Mouse (Mus musculus) midbrain, embryonic 10.5 days (tissue): ENCODE results near the gene Acot13. TPM values are rescaled to one million over a fixed set of nuclear protein-coding genes. Genes with fewer than 3 reads are reported as not detected.
A peak's percentile ranks its signal among the peaks of the same experiment; 100 is the strongest.

Experiments
- DNase-seq: peaks from one replicate; pipeline ENCODE4 v3.0.0-alpha.2; 2017; ENCODE audit warnings: low spot score
- H3K27ac ChIP-seq: fragments of 300-500 bp; sonication (generic); replicated peaks from 2 replicates; pipeline ENCODE4 v1.5.1; 2016; ENCODE audit warnings: mild to moderate bottlenecking
- H3K27me3 ChIP-seq: fragments of 300-500 bp; sonication (generic); 2 replicates; pipeline ENCODE4 v1.6.1; 2016; ENCODE audit warnings: low read depth, mild to moderate bottlenecking; ENCODE audit not compliant: poor library complexity, severe bottlenecking
- H3K36me3 ChIP-seq: fragments of 300-500 bp; sonication (generic); 2 replicates; pipeline ENCODE4 v1.6.1; 2016; ENCODE audit warnings: mild to moderate bottlenecking, moderate library complexity
- H3K4me1 ChIP-seq: fragments of 300-500 bp; sonication (generic); 2 replicates; pipeline ENCODE4 v1.6.1; 2016
- H3K4me3 ChIP-seq: fragments of 300-500 bp; sonication (generic); 2 replicates; pipeline ENCODE4 v1.5.1; 2016; ENCODE audit warnings: mild to moderate bottlenecking, moderate library complexity
- H3K9me3 ChIP-seq: fragments of 300-500 bp; sonication (generic); replicated peaks from 2 replicates; pipeline ENCODE4 v1.6.1; 2016; ENCODE audit warnings: mild to moderate bottlenecking
- WGBS: fragments of 180-500 bp; shearing (Covaris S2); methylation state at CpG from one replicate; pipeline ENCODE4 v1.1.7; 2016; 5-methylcytosine and 5-hydroxymethylcytosine counted together
- polyA plus RNA-seq: library from polyadenylated mRNA; unstranded; fragments of >200 nt; fragmentation: Nextera tagmentation; extraction: Ambion mirVana; gene quantifications from 2 replicates; pipeline ENCODE4 v1.2.1, GENCODE M21; 2016

Acot13 gene
- polyA plus RNA-seq, 1 experiment from 2014 or later, result 56.1 TPM

DNA sequence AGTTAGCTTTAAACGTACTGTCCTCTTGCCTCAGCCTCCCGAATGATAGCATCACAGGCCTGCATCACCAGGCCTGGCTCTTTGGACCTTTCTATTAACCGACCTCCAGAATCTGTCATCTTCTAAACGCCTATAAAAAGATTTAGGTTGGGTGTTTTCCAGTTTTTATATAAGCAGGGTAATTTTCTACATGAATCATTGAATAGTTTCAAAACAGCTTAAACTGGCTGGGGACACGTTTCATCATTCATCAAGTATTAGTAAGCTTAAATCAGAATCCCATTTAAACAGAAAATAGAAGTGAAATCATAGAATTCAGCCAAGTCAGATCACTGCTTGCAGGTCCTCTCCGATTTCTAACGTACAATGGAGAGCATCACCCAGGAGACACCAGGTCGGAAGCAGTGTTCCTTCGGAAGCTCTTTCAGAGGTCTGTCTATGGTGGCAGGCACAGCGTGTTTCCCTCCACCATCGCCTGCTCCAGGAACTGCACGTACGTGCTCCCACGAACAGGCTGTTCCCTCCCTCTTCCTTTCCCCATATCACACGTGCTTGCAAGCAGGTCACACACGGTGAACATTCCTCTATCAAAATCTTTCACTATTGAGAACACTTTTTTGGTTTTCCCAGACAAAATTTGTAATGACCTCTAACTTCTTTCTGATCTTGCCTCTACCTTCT, 8.5 kb downstream of the Acot13 start:
- no peaks in the 10 kb centered on the region for H3K9me3 ChIP-seq
- peaks cover 2% of the 10 kb centered on the region; the same call in 1 of the 2 replicates for H3K4me1 ChIP-seq
- no peak for DNase-seq
- H3K27ac ChIP-seq, result no peak overlapping the region
- no peak overlapping the region for H3K4me3 ChIP-seq
- no peaks in the 10 kb centered on the region for H3K27me3 ChIP-seq
- WGBS, result 91% methylated on average over 16 of the region's 16 CpGs
- peaks cover 14% of the 10 kb centered on the region; the same call in 1 of the 2 replicates for H3K36me3 ChIP-seq

DNA sequence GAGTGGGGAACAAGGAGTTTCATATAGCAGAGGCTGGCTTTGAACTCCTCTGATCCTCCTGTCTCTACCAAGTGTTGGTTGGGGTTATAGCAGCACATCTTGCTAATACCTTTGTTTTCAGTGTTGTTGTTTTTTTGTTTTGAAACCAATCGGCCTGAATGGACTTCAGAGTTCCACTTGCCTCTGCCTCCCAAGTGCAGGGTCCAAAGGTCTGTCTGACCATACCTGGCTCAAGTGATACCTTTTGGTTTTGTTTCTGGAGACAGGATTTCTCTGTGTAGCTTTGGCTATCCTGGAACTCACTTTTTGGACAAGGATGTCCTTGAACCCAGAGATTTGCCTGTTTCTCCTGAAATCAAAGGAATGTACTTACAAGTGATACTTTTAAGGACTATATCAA, 11.4 kb downstream of the Acot13 start:
- no peak overlapping the region for H3K4me3 ChIP-seq
- no peaks in the 10 kb centered on the region for H3K9me3 ChIP-seq
- 76% methylated on average over 1 of the region's 1 CpGs for WGBS
- peaks cover 33% of the 10 kb centered on the region for H3K36me3 ChIP-seq
- H3K27me3 ChIP-seq, result no peaks in the 10 kb centered on the region
- DNase-seq, result no peak
- no peak overlapping the region for H3K27ac ChIP-seq
- H3K4me1 ChIP-seq, result no peaks in the 10 kb centered on the region

DNA sequence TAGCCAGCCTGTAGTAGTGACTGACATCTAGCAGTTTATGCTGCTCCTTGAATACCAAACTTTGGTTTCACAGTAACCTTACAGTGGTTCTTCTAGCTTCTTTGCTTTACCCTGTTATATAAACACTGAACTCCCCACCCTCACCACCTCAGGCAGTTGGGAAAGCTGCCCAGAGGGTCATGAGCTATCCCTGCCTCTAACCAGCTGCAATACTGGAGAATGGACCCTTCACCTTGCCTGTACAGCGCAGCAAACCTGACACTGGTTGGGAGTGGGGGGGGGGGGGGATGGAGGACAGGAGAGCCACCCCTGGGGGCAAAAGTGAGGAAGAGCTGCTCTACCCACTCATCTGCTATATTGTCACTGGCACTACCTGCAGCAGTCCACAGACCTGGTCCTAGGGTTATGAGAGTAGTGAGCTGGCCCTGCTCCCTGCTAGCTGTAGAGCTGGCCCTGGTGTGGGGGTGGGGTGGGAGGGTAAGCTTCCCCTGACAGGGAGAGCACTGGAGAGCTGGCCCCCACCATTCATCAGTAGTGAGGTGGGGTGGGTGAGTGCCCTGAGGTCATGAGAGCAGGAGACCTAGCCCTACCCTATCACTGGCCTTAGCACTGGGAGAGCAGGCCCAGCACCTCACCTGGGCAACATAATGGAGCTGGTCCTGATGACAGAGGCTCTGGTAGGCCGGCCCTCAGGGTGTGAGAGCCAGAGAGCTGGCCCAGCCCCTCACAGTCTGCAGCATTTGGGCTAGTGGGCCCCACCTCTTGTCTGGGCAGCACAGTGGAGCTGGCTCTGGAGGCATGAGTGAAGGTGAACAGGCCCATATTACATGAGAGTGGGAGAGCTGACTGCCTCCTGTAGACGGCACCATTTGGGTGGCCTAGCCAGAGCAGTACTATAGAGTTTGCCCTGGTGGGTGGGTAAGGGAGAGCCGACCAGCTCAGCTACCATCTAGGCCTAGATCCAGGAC, 14.9 kb downstream of the Acot13 start:
- 64% methylated on average over 4 of the region's 4 CpGs for WGBS
- Histone ChIP-seq H3K9me3 (no peaks in the 10 kb centered on the region), H3K27me3 (no peaks in the 10 kb centered on the region), H3K27ac (no peak overlapping the region), H3K4me3 (no peak overlapping the region), H3K4me1 (no peaks in the 10 kb centered on the region), H3K36me3 (peaks cover 68% of the 10 kb centered on the region)
- DNase-seq, result peak; percentile 24

DNA sequence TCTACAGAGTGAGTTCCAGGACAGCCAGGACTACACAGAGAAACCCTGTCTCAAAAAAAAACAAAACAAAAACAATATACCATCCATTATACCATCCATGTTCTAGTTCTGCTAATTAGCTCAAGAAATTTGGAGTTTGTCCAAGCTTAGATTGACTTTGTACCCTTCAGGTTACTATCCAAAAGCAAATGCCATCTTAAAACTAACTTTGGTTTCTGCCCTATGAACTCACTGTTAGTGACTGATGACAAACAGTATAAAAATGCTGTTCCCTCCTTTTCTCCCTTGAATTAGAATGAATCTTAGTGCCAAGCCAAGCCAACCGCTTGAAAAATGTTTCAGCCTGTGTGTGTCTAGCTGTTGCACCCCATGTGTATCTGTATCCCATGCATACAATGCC, 16.7 kb downstream of the Acot13 start:
- WGBS, result 89% methylated on average over 1 of the region's 1 CpGs
- no peak overlapping the region for H3K4me3 ChIP-seq
- no peak for DNase-seq

DNA sequence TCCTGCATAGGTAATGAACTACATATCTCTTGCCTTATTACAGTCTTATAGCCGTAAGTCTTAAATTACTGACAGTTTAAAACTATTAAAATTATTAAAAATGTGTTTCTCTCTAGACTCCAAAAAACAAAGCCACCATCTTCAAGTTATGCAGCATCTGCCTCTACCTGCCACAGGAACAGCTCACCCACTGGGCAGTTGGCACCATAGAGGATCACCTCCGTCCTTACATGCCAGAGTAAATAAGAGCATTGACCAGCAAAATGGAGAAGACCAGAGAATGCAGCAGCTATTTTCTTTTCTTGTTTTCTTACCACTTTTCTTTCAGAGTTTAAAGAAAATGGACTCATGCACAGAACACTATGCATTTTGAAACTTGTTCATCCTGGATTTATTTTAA, 18.8 kb downstream of the Acot13 start:
- H3K4me3 ChIP-seq, result no peak overlapping the region
- no peak for DNase-seq
- 93% methylated on average over 2 of the region's 2 CpGs for WGBS
- no peaks in the 10 kb centered on the region for H3K9me3 ChIP-seq
- no peak overlapping the region for H3K27ac ChIP-seq
- H3K36me3 ChIP-seq, result peaks cover 92% of the 10 kb centered on the region
- H3K4me1 ChIP-seq, result no peaks in the 10 kb centered on the region
- H3K27me3 ChIP-seq, result no peaks in the 10 kb centered on the region

More for the DNA sequence above, 16.7 kb downstream of the Acot13 start:
- Histone ChIP-seq H3K36me3 (peaks cover 81% of the 10 kb centered on the region), H3K27ac (no peak overlapping the region), H3K9me3 (no peaks in the 10 kb centered on the region), H3K4me1 (no peaks in the 10 kb centered on the region), H3K27me3 (no peaks in the 10 kb centered on the region)

DNA sequence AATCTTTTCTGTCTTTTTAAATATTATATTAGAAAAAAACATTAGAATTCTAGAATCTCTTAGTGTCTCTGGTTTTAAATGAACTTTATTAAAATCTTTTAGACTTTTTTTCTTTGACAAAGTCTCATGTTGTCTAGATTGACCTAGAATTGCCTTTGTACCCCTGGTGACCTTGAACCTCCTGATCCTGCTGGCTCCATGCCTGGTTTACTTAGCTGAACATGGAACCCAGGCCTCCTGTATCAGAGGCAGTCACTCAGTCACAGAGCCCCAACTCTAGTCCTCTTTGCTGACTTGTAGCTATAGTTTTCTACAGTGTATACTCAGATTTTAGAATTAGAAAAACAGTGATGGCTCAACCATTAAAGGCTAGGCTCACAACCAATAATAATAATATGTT, 25.3 kb downstream of the Acot13 start:
- Histone ChIP-seq H3K4me1 (peaks cover 27% of the 10 kb centered on the region), H3K9me3 (no peaks in the 10 kb centered on the region), H3K27ac (no peak overlapping the region), H3K27me3 (no peaks in the 10 kb centered on the region), H3K36me3 (peaks cover 66% of the 10 kb centered on the region), H3K4me3 (no peak overlapping the region)
- DNase-seq, result no peak

DNA sequence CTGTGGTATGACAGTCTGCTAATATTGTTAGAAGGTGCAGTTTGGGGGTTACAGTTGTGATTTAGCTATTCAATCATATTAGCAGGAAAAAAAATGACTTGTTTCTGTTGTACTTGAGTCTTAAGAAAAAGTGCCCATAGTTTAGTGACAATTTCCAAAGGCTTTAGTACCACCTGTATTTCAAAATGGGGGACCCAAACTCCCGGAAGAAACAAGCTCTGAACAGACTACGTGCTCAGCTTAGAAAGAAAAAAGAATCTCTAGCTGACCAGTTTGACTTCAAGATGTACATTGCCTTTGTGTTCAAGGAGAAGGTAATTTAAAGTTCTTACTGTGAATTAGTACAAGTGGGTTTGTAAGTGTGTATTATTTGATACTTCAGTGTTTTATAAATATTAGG, 28.1 kb downstream of the Acot13 start:
- no peak for DNase-seq
- Histone ChIP-seq H3K4me3 (peak overlapping the region; percentile 89), H3K4me1 (peaks cover 35% of the 10 kb centered on the region), H3K9me3 (no peaks in the 10 kb centered on the region), H3K27me3 (no peaks in the 10 kb centered on the region), H3K36me3 (peaks cover 37% of the 10 kb centered on the region), H3K27ac (no peak overlapping the region)
- 51% methylated on average over 2 of the region's 2 CpGs for WGBS

DNA sequence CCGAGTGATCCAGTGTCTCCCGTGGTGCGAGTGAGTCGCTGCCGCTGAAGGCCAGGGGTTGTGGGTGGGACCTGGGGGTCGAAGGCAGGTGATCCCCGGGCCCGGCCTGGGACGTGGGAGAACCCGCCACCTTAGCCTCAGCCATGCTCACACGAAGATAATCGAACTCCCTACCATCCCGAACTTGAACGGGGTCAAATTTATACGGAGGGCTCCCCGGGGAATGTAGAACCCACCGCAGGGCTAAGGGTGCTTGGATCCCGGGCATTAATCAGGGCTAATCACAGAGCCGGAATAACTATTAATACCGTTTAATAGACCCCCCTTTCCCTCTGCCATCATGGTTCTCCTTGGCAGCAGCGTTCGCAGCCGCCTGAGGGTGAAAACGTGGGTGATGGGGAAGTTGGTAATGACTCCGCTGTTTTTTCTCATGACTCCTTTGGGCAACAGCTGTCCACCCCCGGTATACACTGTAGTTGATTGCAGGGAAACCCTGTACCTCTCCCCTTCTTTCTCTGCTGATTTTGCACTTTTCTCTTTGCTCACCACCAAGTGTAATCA, 29.1 kb downstream of the Acot13 start:
- Histone ChIP-seq H3K4me3 (peak overlapping the region; percentile 89), H3K27me3 (no peaks in the 10 kb centered on the region), H3K36me3 (peaks cover 27% of the 10 kb centered on the region), H3K4me1 (peaks cover 35% of the 10 kb centered on the region), H3K27ac (peak overlapping the region; percentile 96), H3K9me3 (no peaks in the 10 kb centered on the region)
- under 1% methylated on average over 26 of the region's 26 CpGs for WGBS
- peak; percentile 36 for DNase-seq

DNA sequence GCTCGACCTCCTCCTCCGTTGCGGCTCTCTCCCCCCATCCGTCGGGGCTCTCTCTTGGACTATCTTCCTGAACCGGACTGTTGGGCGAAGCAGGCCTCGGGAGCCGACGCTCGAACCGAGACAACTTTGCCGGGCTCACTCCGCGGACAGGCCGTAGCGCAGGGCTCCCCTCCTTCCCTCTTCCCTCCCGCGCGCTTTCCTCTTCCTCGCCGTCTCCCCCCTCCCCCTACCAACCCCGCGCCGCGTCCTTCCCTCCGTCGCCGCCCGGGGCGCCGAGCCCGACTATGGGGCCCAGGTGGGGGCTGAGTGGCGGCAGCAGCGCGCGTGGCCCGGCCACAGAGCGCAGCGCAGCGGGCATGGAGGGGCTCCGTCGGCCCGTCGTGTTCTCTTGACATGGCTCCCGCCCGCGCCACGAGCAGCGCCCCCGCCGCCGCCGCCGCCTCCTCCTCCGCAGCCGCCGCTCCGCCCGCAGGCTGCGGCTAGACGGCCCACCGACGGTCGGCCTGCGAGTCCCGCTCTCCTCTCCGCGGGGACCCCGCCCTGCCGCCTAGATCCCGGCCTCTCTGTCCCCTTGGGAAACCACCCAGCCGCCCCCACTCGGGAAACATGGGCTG, 29.9 kb downstream of the Acot13 start, which contains the start of gene BC005537:
Gene BC005537 (plus strand): TSS at position 350 of the 614 bp plus-strand sequence.
- Histone ChIP-seq H3K4me1 (peaks cover 35% of the 10 kb centered on the region), H3K27me3 (no peaks in the 10 kb centered on the region), H3K4me3 (peak within 1 kb of the TSS; percentile 89), H3K9me3 (no peaks in the 10 kb centered on the region), H3K27ac (peak within 1 kb of the TSS; percentile 96), H3K36me3 (peaks cover 19% of the 10 kb centered on the region)
- no peak for DNase-seq
- under 1% methylated on average over 61 of the region's 74 CpGs for WGBS

DNA sequence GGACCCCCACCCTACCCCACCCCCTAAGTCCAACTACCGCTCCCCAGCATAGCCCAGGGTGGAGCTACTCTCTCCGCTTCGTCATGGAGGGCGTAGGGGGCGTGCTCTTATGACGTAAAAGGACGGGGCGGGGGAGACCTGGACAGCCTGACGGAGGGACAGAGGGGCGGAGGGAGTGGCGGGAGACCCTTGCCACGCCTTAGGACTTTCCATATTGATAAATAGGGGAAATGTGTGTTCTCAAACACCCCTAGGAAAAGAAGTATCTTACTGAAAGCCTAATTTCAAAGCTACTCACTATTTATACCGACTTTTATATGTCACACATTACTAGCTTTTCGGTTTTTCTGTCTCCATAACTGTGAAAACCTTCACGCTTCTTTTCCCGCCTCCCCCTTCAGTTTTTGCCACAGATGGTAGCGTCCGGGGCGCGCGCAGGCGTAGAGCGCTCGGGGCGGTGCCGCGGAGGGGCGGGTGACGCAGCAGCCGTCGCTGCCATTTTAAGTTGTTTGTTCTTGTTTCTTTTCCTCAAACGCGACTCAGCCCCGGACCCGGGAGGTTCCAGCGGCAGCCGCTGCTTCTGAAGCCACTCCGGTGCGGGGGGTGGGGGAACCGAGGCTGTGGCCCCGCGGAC, 30.5 kb downstream of the Acot13 start:
- Histone ChIP-seq H3K27ac (peak overlapping the region; percentile 96), H3K36me3 (peaks cover 13% of the 10 kb centered on the region), H3K9me3 (no peaks in the 10 kb centered on the region), H3K4me1 (peaks cover 35% of the 10 kb centered on the region), H3K27me3 (no peaks in the 10 kb centered on the region), H3K4me3 (peak overlapping the region; percentile 89)
- under 1% methylated on average over 42 of the region's 42 CpGs for WGBS
- DNase-seq, result peak; percentile 97

DNA sequence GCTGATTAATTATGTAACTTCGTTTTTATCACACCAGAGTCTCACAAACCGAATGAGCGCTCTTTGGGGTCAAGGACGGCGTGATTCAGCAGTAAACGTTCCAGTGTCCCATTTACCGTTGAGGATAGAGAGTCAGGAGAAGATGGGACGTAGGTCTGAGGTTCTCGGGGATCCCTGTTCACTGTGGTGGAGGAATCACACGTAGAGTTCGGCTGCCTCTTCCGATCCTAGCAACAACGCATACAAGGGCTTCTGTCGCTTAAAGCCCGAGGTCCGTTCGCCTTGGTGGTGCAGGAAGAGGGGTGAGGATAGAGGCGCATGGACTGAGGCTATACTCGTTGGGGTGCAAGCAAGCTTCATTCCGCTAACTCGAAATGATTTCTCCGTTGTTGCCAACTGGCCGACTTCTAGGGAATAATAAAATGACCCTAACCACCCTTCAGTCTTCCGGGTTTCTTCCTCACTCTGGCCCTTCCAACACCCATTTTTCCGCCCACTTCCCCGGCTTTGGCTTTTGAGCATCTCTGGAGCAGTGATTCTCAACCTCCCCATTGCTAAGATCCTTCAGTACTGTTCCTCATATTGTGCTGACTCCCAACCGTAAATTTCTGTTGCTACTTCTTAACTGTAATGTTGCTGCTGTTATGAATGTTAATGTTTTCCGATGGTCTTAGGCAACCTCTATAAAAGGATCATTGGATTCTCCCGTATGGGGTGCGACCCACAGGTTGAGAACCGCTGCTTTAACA, 31.2 kb downstream of the Acot13 start:
- Histone ChIP-seq H3K4me1 (peaks cover 35% of the 10 kb centered on the region), H3K27me3 (no peaks in the 10 kb centered on the region), H3K36me3 (peaks cover 6% of the 10 kb centered on the region), H3K27ac (peak overlapping the region; percentile 96), H3K9me3 (no peaks in the 10 kb centered on the region), H3K4me3 (peak overlapping the region; percentile 89)
- 1% methylated on average over 31 of the region's 31 CpGs for WGBS
- peak; percentile 48 for DNase-seq
